Mouse (Mus musculus) midbrain, postnatal 0 days (tissue): ENCODE results near the gene Mlf2. TPM values are rescaled to one million over a fixed set of nuclear protein-coding genes. Genes with fewer than 3 reads are reported as not detected.

ENCODE experiments used
- ATAC-seq: fragments of 200-750 bp; cut with Nextera tagmentation; 2 replicates; pipeline ENCODE4 v1.8.0; 2017; ENCODE audit warnings: moderate number of reproducible peaks, mild to moderate bottlenecking, moderate TSS enrichment, moderate library complexity; ENCODE audit not compliant: low FRiP score
- DNase-seq: peaks from one replicate; pipeline ENCODE4 v3.0.0-alpha.2; 2015; ENCODE audit warnings: low spot score
- H3K27ac ChIP-seq: fragments of 300-500 bp; sonication (generic); 2 replicates; pipeline ENCODE4 v1.5.1; 2014; ENCODE audit warnings: low read depth, mild to moderate bottlenecking, low read length, mixed read lengths
- H3K27me3 ChIP-seq: fragments of 300-500 bp; sonication (generic); 2 replicates; pipeline ENCODE4 v1.6.1; 2014; ENCODE audit warnings: low read length, control low read depth, mixed read lengths; ENCODE audit not compliant: insufficient read depth
- H3K36me3 ChIP-seq: fragments of 300-500 bp; sonication (generic); 2 replicates; pipeline ENCODE4 v1.6.1; 2014; ENCODE audit warnings: low read length, control low read depth, mixed read lengths; ENCODE audit not compliant: insufficient read depth
- H3K4me1 ChIP-seq: fragments of 300-500 bp; sonication (generic); 2 replicates; pipeline ENCODE4 v1.6.1; 2014; ENCODE audit warnings: mild to moderate bottlenecking, control low read depth, antibody characterized with exemption, low read length, mixed read lengths; ENCODE audit not compliant: insufficient read depth
- H3K4me2 ChIP-seq: fragments of 300-500 bp; sonication (generic); 2 replicates; pipeline ENCODE4 v1.6.1; 2014; ENCODE audit warnings: low read depth, mild to moderate bottlenecking, low read length, mixed read lengths; ENCODE audit not compliant: poor library complexity, severe bottlenecking
- H3K4me3 ChIP-seq: fragments of 300-500 bp; sonication (generic); 2 replicates; pipeline ENCODE4 v1.5.1; 2014; ENCODE audit warnings: low read depth, mild to moderate bottlenecking, low read length, moderate library complexity
- H3K9ac ChIP-seq: fragments of 300-500 bp; sonication (generic); replicated peaks from 2 replicates; pipeline ENCODE4 v1.6.1; 2014; ENCODE audit warnings: mild to moderate bottlenecking, low read length, moderate library complexity, mixed read lengths; ENCODE audit not compliant: poor library complexity, severe bottlenecking
- H3K9me3 ChIP-seq: fragments of 300-500 bp; sonication (generic); 2 replicates; pipeline ENCODE4 v1.6.1; 2016; ENCODE audit warnings: low read length, control low read depth
- CTCF ChIP-seq: IDR thresholded peaks from 2 replicates; pipeline ENCODE4 v1.5.1; 2016; ENCODE audit warnings: antibody characterized with exemption, mild to moderate bottlenecking
- WGBS: fragments of 180-500 bp; shearing (Covaris S2); extraction: QIAGEN DNeasy Blood & Tissue Kit; methylation state at CpG from one replicate; pipeline ENCODE4 v1.1.7; 2014; 5-methylcytosine and 5-hydroxymethylcytosine counted together
- polyA plus RNA-seq: library from polyadenylated mRNA; unstranded; fragments of >200 nt; fragmentation: Nextera tagmentation; extraction: Ambion mirVana; gene quantifications from 2 replicates; pipeline ENCODE4 v1.2.1, GENCODE M21; 2015
- total RNA-seq: library from RNA; depleted of rRNA; stranded (reverse); fragments of >200 nt; gene quantifications from 2 replicates; pipeline ENCODE4 v1.2.3, GENCODE M21; 2014

Mlf2 gene
- total and polyA plus RNA-seq, 2 experiments from 2014 or later: 628 to 647 TPM

GRCm38 (mm10) chr6:124936681-124937080, 5.5 kb downstream of the Mlf2 start:
- no peak overlapping the region for H3K4me3 ChIP-seq
- H3K36me3 ChIP-seq: peaks cover 44% of the 10 kb centered on the region
- no peak for ATAC-seq
- no peak overlapping the region for H3K4me2 ChIP-seq
- H3K9me3 ChIP-seq: no peaks in the 10 kb centered on the region
- no peaks in the 10 kb centered on the region for H3K27me3 ChIP-seq
- no peak for DNase-seq
- H3K9ac ChIP-seq: no peak overlapping the region
- peaks cover 7% of the 10 kb centered on the region for H3K4me1 ChIP-seq
- H3K27ac ChIP-seq: no peak overlapping the region
- TF ChIP-seq CTCF: no peak
- WGBS: 91% methylated on average over 1 of the region's 1 CpGs

DNA sequence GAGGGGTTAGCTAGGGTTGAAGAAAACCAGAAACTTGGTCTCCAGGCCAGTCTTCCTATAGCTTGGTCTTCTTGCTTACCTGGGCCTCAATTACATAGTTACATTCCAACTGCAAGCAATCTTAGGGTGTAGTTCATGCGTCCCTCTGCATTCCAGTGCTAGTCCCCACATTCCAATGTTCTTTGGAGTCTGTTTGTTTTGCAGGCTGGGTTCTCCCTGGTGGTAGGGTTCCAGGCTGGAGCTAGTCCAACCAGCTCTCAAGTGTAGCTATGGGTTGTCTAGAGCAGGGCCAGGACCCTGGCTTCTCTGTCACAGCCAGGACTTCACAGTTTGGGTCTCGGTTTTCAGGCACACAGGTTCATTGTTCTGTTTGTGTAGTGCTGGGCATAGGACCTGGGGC, 6.3 kb downstream of the Mlf2 start:
- no peak overlapping the region for H3K9ac ChIP-seq
- TF ChIP-seq CTCF: no peak
- DNase-seq: no peak
- WGBS: 89% methylated on average over 2 of the region's 2 CpGs
- H3K4me2 ChIP-seq: no peak overlapping the region
- H3K36me3 ChIP-seq: peaks cover 44% of the 10 kb centered on the region
- H3K4me3 ChIP-seq: no peak overlapping the region
- no peak for ATAC-seq
- H3K4me1 ChIP-seq: peaks cover 2% of the 10 kb centered on the region
- no peaks in the 10 kb centered on the region for H3K9me3 ChIP-seq
- no peak overlapping the region for H3K27ac ChIP-seq
- no peaks in the 10 kb centered on the region for H3K27me3 ChIP-seq

DNA sequence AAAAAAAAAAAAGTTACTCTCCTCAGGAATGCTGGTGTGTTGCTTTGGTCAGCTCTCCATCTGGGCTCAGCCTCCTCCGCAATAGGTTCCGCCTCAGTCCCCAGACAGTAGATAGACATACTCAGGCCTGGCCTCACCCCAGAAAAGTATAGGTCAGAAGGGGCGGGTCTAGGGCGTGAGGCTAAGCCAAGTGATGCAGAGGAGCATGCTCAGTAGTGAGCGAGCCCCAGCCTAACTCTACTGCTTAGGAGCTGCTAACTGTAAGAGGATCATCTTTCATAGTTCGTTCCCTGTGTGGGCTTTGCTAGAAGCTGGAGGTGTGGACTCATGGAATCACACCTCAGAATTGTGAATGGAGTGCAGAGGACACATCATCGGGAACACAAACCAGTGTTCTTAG, 7.4 kb downstream of the Mlf2 start:
- H3K4me3 ChIP-seq: no peak overlapping the region
- H3K27me3 ChIP-seq: no peaks in the 10 kb centered on the region
- H3K9me3 ChIP-seq: no peaks in the 10 kb centered on the region
- no peaks in the 10 kb centered on the region for H3K4me1 ChIP-seq
- no peak for ATAC-seq
- no peak overlapping the region for H3K4me2 ChIP-seq
- peaks cover 44% of the 10 kb centered on the region for H3K36me3 ChIP-seq
- 95% methylated on average over 7 of the region's 7 CpGs for WGBS
- H3K27ac ChIP-seq: no peak overlapping the region
- no peak overlapping the region for H3K9ac ChIP-seq
- no peak for TF ChIP-seq CTCF
- DNase-seq: no peak

GRCm38 (mm10) chr6:124941679-124942078, 10.5 kb downstream of the Mlf2 start:
- DNase-seq: no peak
- Histone ChIP-seq H3K4me1 (no peaks in the 10 kb centered on the region), H3K9ac (no peak overlapping the region), H3K4me3 (no peak overlapping the region), H3K36me3 (peaks cover 19% of the 10 kb centered on the region; the same call in 1 of the 2 replicates), H3K27ac (no peak overlapping the region), H3K27me3 (no peaks in the 10 kb centered on the region), H3K9me3 (no peaks in the 10 kb centered on the region), H3K4me2 (no peak overlapping the region)
- no peak for TF ChIP-seq CTCF
- ATAC-seq: no peak
- 100% methylated on average over 1 of the region's 1 CpGs for WGBS

DNA sequence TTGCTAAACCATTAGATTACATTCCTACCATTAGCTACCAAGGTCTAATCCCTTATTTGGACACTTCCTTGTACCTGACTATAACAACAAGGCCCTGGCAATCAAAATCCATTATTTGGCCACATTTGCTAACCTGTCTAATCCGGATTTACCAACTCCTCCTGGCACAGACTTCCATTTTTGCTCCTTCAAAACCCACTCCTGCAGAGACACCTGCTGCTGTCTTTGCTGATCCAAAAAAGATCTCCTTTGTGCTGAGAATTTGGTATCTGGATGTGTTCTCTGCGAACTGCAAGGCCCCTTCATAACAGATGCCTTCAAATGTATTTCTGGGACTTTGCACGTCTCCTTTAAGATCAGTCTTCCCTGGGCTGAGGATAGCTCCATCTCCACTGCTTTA, 12.3 kb downstream of the Mlf2 start:
- no peak overlapping the region for H3K4me3 ChIP-seq
- DNase-seq (no peak), ATAC-seq (no peak)
- H3K4me2 ChIP-seq: no peak overlapping the region
- no peaks in the 10 kb centered on the region for H3K27me3 ChIP-seq
- H3K4me1 ChIP-seq: no peaks in the 10 kb centered on the region
- TF ChIP-seq CTCF: no peak
- 0 out of 2 replicates have a peak, but pooled peaks cover under 1% of the 10 kb centered on the region for H3K36me3 ChIP-seq
- H3K9me3 ChIP-seq: no peaks in the 10 kb centered on the region
- H3K27ac ChIP-seq: no peak overlapping the region
- WGBS: 88% methylated on average over 3 of the region's 3 CpGs
- H3K9ac ChIP-seq: no peak overlapping the region

DNA sequence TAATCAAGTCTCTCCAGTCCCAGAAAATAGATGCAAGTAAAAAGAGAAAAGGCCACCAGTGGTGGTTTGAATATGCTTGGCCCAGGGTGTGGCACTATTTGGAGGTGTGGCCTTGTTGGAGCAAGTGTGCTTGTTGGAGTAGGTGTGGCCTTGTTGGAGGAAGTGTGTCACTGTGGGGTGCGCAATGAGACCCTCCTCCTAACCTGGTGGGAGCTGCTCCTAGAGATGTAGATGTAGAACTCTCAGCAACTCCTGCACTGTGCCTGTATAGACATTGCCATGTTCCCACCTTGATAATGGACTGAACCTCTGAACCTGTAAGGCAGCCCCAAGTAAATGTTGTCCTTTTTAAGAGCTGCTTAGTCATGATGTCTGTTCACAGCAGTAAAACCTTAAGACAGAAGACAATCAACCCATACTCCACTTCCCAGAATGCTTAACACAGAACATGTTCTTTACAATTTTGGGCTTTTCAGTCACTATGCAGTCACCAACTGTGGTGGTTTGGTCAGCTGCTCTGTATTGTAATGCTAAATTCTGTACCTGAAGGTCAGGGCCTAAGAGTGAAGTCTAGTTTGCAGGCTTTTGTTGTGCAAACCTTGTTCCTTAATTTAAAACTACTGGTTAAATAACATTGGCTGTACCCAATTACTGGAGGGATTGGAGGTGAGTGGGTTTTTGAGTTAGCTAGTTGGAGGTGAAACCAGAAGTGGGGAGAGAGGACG, 23.0 kb downstream of the Mlf2 start:
- Histone ChIP-seq H3K36me3 (peaks cover 21% of the 10 kb centered on the region), H3K9ac (no peak overlapping the region), H3K27ac (no peak overlapping the region), H3K4me1 (no peaks in the 10 kb centered on the region), H3K27me3 (no peaks in the 10 kb centered on the region), H3K4me2 (no peak overlapping the region), H3K9me3 (no peaks in the 10 kb centered on the region), H3K4me3 (no peak overlapping the region)
- DNase-seq: no peak
- ATAC-seq: no peak
- 90% methylated on average over 2 of the region's 2 CpGs for WGBS
- TF ChIP-seq CTCF: no peak
